Mouse (Mus musculus): ENCODE results near the gene Cldn5.
A peak's percentile ranks its signal among the peaks of the same experiment; 100 is the strongest.

The Cldn5 gene

GRCm38 (mm10) chr16:18785485-18785884, 8.8 kb downstream of the Cldn5 start:
- DNase-seq (ENCODE audit: low spot score in 2 of 2): no peak

- DNase-seq (ENCODE audit: low spot score in 2 of 2): no peak
Measured at GRCm38 (mm10) chr16:18786652-18787051, 10.0 kb downstream of the Cldn5 start.

GRCm38 (mm10) chr16:18788627-18789406, 12.2 kb downstream of the Cldn5 start:
- no peak for DNase-seq (ENCODE audit: low spot score in 2 of 2)

- DNase-seq (ENCODE audit: low spot score in 2 of 2): peak in 1 of 2 experiments; percentile 12
Measured at GRCm38 (mm10) chr16:18795223-18795899, 18.7 kb downstream of the Cldn5 start.

GRCm38 (mm10) chr16:18796645-18797044, 20.0 kb downstream of the Cldn5 start:
- no peak for DNase-seq (ENCODE audit: low spot score in 2 of 2)

GRCm38 (mm10) chr16:18798151-18798550, 21.5 kb downstream of the Cldn5 start:
- DNase-seq (ENCODE audit: low spot score in 2 of 2): no peak

- peak; percentile 65 to 67 for DNase-seq (ENCODE audit: low spot score in 2 of 2)
Measured at GRCm38 (mm10) chr16:18798841-18799240, 22.2 kb downstream of the Cldn5 start.

- no peak for DNase-seq (ENCODE audit: low spot score in 2 of 2)
Measured at GRCm38 (mm10) chr16:18805746-18806145, 29.1 kb downstream of the Cldn5 start.

GRCm38 (mm10) chr16:18809001-18809400, 32.4 kb downstream of the Cldn5 start:
- no peak for DNase-seq (ENCODE audit: low spot score in 2 of 2)

- no peak for DNase-seq (ENCODE audit: low spot score in 2 of 2)
Measured at GRCm38 (mm10) chr16:18811032-18811431, 34.4 kb downstream of the Cldn5 start.

GRCm38 (mm10) chr16:18811468-18812384, 35.1 kb downstream of the Cldn5 start, which contains the start of the genes Ufd1 and Cdc45:
Gene Ufd1 (plus strand): TSS chr16:18811779.
Gene Cdc45 (minus strand): TSS chr16:18811987.
- peak; percentile 62 to 80 for DNase-seq (ENCODE audit: low spot score in 2 of 2)

GRCm38 (mm10) chr16:18812385-18812910, 35.8 kb downstream of the Cldn5 start:
- DNase-seq (ENCODE audit: low spot score in 2 of 2): no peak

- DNase-seq (ENCODE audit: low spot score in 2 of 2): no peak
Measured at GRCm38 (mm10) chr16:18822356-18822755, 45.7 kb downstream of the Cldn5 start.

GRCm38 (mm10) chr16:18822925-18823324, 46.3 kb downstream of the Cldn5 start:
- no peak for DNase-seq (ENCODE audit: low spot score in 2 of 2)
